Mouse (Mus musculus) heart, adult 2 months (tissue): Measurements from ENCODE around the gene Tbc1d10c.

Source experiments
- CTCF ChIP-seq: fragments of 200-600 bp; IDR thresholded peaks from 2 replicates; pipeline ENCODE4 v1.8.1; 2022; ENCODE audit warnings: antibody characterized with exemption, mild to moderate bottlenecking, moderate library complexity
- EP300 ChIP-seq: fragments of 200-500 bp; IDR thresholded peaks from 2 replicates; pipeline ENCODE4 v1.6.1; 2011; ENCODE audit warnings: low read depth, low read length, control low read depth; ENCODE audit not compliant: insufficient read depth
- POLR2A ChIP-seq: fragments of 200-500 bp; IDR thresholded peaks from 2 replicates; pipeline ENCODE4 v1.6.1; 2011; ENCODE audit warnings: mild to moderate bottlenecking, low read depth, low read length, control low read depth; ENCODE audit not compliant: insufficient read depth

- TF ChIP-seq CTCF (no peak), POLR2A (no peak), EP300 (no peak)
These were observed 3.9 kb upstream of the Tbc1d10c start for GRCm38 (mm10) chr19:4194776-4195650.
